Mouse (Mus musculus) MEL (cell line): Measurements from ENCODE around the gene Fars2. TPM values are rescaled to one million over a fixed set of nuclear protein-coding genes. Genes with fewer than 3 reads are reported as not detected.

Source experiments
- DNase-seq: peaks from one replicate; pipeline ENCODE4 v3.0.0; 2011; ENCODE audit warnings: low read depth, low spot score
- H3K27ac ChIP-seq: 2 replicates; pipeline ENCODE4 v1.5.1; 2012; ENCODE audit warnings: low read depth, mild to moderate bottlenecking, control low read depth, low read length, moderate library complexity; ENCODE audit not compliant: control insufficient read depth
- H3K27me3 ChIP-seq, 2 experiments: fragments of 150-350 bp in 1 of 2; sonication (generic) in 1 of 2; 2 replicates each; pipeline ENCODE4 v1.6.1; 2012; ENCODE audit warnings: low read length in 2 of 2, mild to moderate bottlenecking in 2 of 2, improper control_type of control experiment in 1 of 2, moderate library complexity in 1 of 2; ENCODE audit not compliant: insufficient read depth in 2 of 2, control insufficient read depth in 1 of 2
- H3K36me3 ChIP-seq, 2 experiments: 2 replicates each; pipeline ENCODE4 v1.6.1; 2012 to 2014; ENCODE audit warnings: low read length in 2 of 2, improper control_type of control experiment in 1 of 2, inconsistent platforms in 1 of 2, mild to moderate bottlenecking in 1 of 2; ENCODE audit not compliant: insufficient read depth in 2 of 2, control insufficient read depth in 1 of 2
- H3K4me1 ChIP-seq, 2 experiments: fragments of 150-350 bp in 1 of 2; sonication (generic) in 1 of 2; 2 replicates each; pipeline ENCODE4 v1.6.1; 2012; ENCODE audit warnings: low read length in 2 of 2, improper control_type of control experiment in 1 of 2, mild to moderate bottlenecking in 1 of 2; ENCODE audit not compliant: insufficient read depth in 2 of 2, control insufficient read depth in 1 of 2
- H3K4me3 ChIP-seq, 2 experiments: fragments of 150-350 bp in 1 of 2; sonication (generic) in 1 of 2; 2 replicates each; pipeline ENCODE4 v1.5.1; 2012; ENCODE audit warnings: low read depth in 2 of 2, low read length in 2 of 2, mild to moderate bottlenecking in 2 of 2, moderate library complexity in 2 of 2, control low read depth in 1 of 2, improper control_type of control experiment in 1 of 2; ENCODE audit not compliant: control insufficient read depth in 1 of 2, insufficient read depth in 1 of 2
- H3K79me2 ChIP-seq: 2 replicates; pipeline ENCODE4 v1.6.1; 2012; ENCODE audit warnings: mild to moderate bottlenecking, low read length, moderate library complexity; ENCODE audit not compliant: control insufficient read depth, poor library complexity, insufficient read depth
- H3K9ac ChIP-seq: 2 replicates; pipeline ENCODE4 v1.6.1; 2012; ENCODE audit warnings: low read depth, mild to moderate bottlenecking, control low read depth, low read length, moderate library complexity; ENCODE audit not compliant: control insufficient read depth, poor library complexity, severe bottlenecking
- H3K9me3 ChIP-seq: fragments of 150-350 bp; sonication (generic); replicated peaks from 2 replicates; pipeline ENCODE4 v1.6.1; 2012; ENCODE audit warnings: mild to moderate bottlenecking, low read length, improper control_type of control experiment, moderate library complexity; ENCODE audit not compliant: insufficient read depth
- BHLHE40 ChIP-seq: IDR thresholded peaks from 2 replicates; pipeline ENCODE4 v1.6.1; 2012; ENCODE audit warnings: low read depth, mild to moderate bottlenecking, inconsistent platforms, low read length, improper control_type of control experiment, borderline replicate concordance
- CHD2 ChIP-seq: IDR thresholded peaks from 2 replicates; pipeline ENCODE4 v1.6.1; 2011; ENCODE audit warnings: low read length, improper control_type of control experiment
- E2F4 ChIP-seq: IDR thresholded peaks from 2 replicates; pipeline ENCODE4 v1.6.1; 2011; ENCODE audit warnings: low read depth, low read length, improper control_type of control experiment, borderline replicate concordance
- ELF1 ChIP-seq: IDR thresholded peaks from 2 replicates; pipeline ENCODE4 v1.6.1; 2014; ENCODE audit warnings: low read depth, mild to moderate bottlenecking, inconsistent platforms, low read length, improper control_type of control experiment, moderate library complexity
- EP300 ChIP-seq, 2 experiments: IDR thresholded peaks; 2 replicates each; pipeline ENCODE4 v1.6.1; 2011; ENCODE audit warnings: improper control_type of control experiment in 2 of 2, low read length in 2 of 2, low read depth in 1 of 2, mild to moderate bottlenecking in 1 of 2
- ETS1 ChIP-seq: IDR thresholded peaks from 2 replicates; pipeline ENCODE4 v1.6.1; 2012; ENCODE audit warnings: low read depth, mild to moderate bottlenecking, inconsistent platforms, low read length, improper control_type of control experiment, moderate library complexity
- GABPA ChIP-seq: IDR thresholded peaks from 2 replicates; pipeline ENCODE4 v1.6.1; 2012; ENCODE audit warnings: low read depth, mild to moderate bottlenecking, inconsistent platforms, low read length, improper control_type of control experiment, moderate library complexity
- GATA1 ChIP-seq: IDR thresholded peaks from 2 replicates; pipeline ENCODE4 v1.6.1; 2011; ENCODE audit warnings: low read depth, low read length, improper control_type of control experiment
- HCFC1 ChIP-seq: IDR thresholded peaks from 2 replicates; pipeline ENCODE4 v1.6.1; 2012; ENCODE audit warnings: low read depth, mild to moderate bottlenecking, inconsistent platforms, low read length, improper control_type of control experiment, moderate library complexity
- KAT2A ChIP-seq: conservative IDR thresholded peaks from 2 replicates; pipeline ENCODE4 v1.6.1; 2012; ENCODE audit warnings: low read depth, low read length, improper control_type of control experiment, inconsistent platforms
- MAFK ChIP-seq: IDR thresholded peaks from 2 replicates; pipeline ENCODE4 v1.6.1; 2011; ENCODE audit warnings: low read depth, mild to moderate bottlenecking, low read length, improper control_type of control experiment, borderline replicate concordance
- MAZ ChIP-seq: IDR thresholded peaks from 2 replicates; pipeline ENCODE4 v1.6.1; 2012; ENCODE audit warnings: low read depth, mild to moderate bottlenecking, inconsistent platforms, low read length, improper control_type of control experiment
- MXI1 ChIP-seq: IDR thresholded peaks from 2 replicates; pipeline ENCODE4 v1.6.1; 2011; ENCODE audit warnings: mild to moderate bottlenecking, low read depth, low read length, improper control_type of control experiment
- NELFE ChIP-seq: IDR thresholded peaks from 2 replicates; pipeline ENCODE4 v1.6.1; 2011; ENCODE audit warnings: low read depth, low read length, improper control_type of control experiment
- NRF1 ChIP-seq: IDR thresholded peaks from 2 replicates; pipeline ENCODE4 v1.6.1; 2014; ENCODE audit warnings: low read depth, mild to moderate bottlenecking, inconsistent platforms, low read length, improper control_type of control experiment, moderate library complexity; ENCODE audit not compliant: poor library complexity, insufficient read depth, severe bottlenecking
- POLR2AphosphoS2 ChIP-seq: IDR thresholded peaks from 2 replicates; pipeline ENCODE4 v1.6.1; 2011; ENCODE audit warnings: low read length, improper control_type of control experiment
- POLR2AphosphoS5 ChIP-seq: IDR thresholded peaks from 2 replicates; pipeline ENCODE4 v1.6.1; 2012; ENCODE audit warnings: low read depth, borderline replicate concordance, mild to moderate bottlenecking, inconsistent platforms, low read length, moderate library complexity, mixed read lengths
- RCOR1 ChIP-seq: IDR thresholded peaks from 2 replicates; pipeline ENCODE4 v1.6.1; 2012; ENCODE audit warnings: low read depth, mild to moderate bottlenecking, inconsistent platforms, low read length, improper control_type of control experiment
- SIN3A ChIP-seq: IDR thresholded peaks from 2 replicates; pipeline ENCODE4 v1.6.1; 2012; ENCODE audit warnings: low read length, improper control_type of control experiment, inconsistent platforms
- TBP ChIP-seq: IDR thresholded peaks from 2 replicates; pipeline ENCODE4 v1.8.0; 2011; ENCODE audit warnings: low read depth, low read length, improper control_type of control experiment
- USF2 ChIP-seq, 2 experiments: IDR thresholded peaks; 2 replicates each; pipeline ENCODE4 v1.6.1; 2011 to 2012; ENCODE audit warnings: improper control_type of control experiment in 2 of 2, low read length in 2 of 2, borderline replicate concordance in 1 of 2, inconsistent platforms in 1 of 2, low read depth in 1 of 2, mild to moderate bottlenecking in 1 of 2; ENCODE audit not compliant: insufficient read depth in 1 of 2
- ZC3H11A ChIP-seq: IDR thresholded peaks from 2 replicates; pipeline ENCODE4 v1.6.1; 2012; ENCODE audit warnings: low read depth, mild to moderate bottlenecking, inconsistent platforms, low read length, improper control_type of control experiment
- ZMIZ1 ChIP-seq: IDR thresholded peaks from 2 replicates; pipeline ENCODE4 v1.6.1; 2012; ENCODE audit warnings: low read depth, mild to moderate bottlenecking, inconsistent platforms, low read length, improper control_type of control experiment, moderate library complexity
- ZNF384 ChIP-seq: IDR thresholded peaks from 2 replicates; pipeline ENCODE4 v1.6.1; 2012; ENCODE audit warnings: low read depth, mild to moderate bottlenecking, inconsistent platforms, low read length, improper control_type of control experiment
- polyA plus RNA-seq, 2 experiments: library from polyadenylated mRNA; stranded (reverse) in 1 of 2; unstranded in 1 of 2; fragments of >175 nt in 1 of 2; fragments of >200 nt in 1 of 2; gene quantifications; 2 replicates each; pipeline versions ENCODE4 v1.2.1 to v1.2.4; 2012; ENCODE audit warnings: low replicate concordance in 2 of 2, low read depth in 1 of 2; ENCODE audit not compliant: insufficient read length in 2 of 2, insufficient read depth in 1 of 2, missing spikeins in 1 of 2
- total RNA-seq: library from RNA; depleted of rRNA; stranded (reverse); fragments of 300-350 nt; gene quantifications from 2 replicates; pipeline ENCODE4 v1.2.3, GENCODE M21; 2012

Fars2 gene
- total and polyA plus RNA-seq, 3 experiments: 32.6 to 39.2 TPM; not detected in 1

GRCm38 (mm10) chr13:36193484-36194113 lies 76.4 kb downstream of the Fars2 start:
- Histone ChIP-seq H3K27me3 (no peaks in the 10 kb centered on the region), H3K9me3 (no peaks in the 10 kb centered on the region), H3K9ac (no peak overlapping the region), H3K79me2 (no peaks in the 10 kb centered on the region), H3K36me3 (peaks cover 0 to 8% of the 10 kb centered on the region in 2 experiments; a peak in 2 of 4 replicates), H3K4me1 (peaks cover 3 to 11% of the 10 kb centered on the region in 2 experiments; a peak in 3 of 4 replicates), H3K4me3 (no peak overlapping the region), H3K27ac (no peak overlapping the region)
- TF ChIP-seq ELF1 (no peak), E2F4 (no peak), POLR2AphosphoS2 (no peak), TBP (no peak), GABPA (no peak), ZC3H11A (no peak), EP300 (IDR thresholded peaks at IDR 0.05; ENCODE audit: low read depth in 1 of 2, low read length in 2 of 2) (no peak), NELFE (no peak), KAT2A (no peak), MXI1 (no peak), ZMIZ1 (no peak), MAZ (no peak), GATA1 (no peak), POLR2AphosphoS5 (no peak), ETS1 (no peak), SIN3A (no peak), CHD2 (no peak)
- DNase-seq: no peak

- Histone ChIP-seq H3K9ac (no peak overlapping the region), H3K4me3 (no peak overlapping the region), H3K79me2 (no peaks in the 10 kb centered on the region), H3K4me1 (peaks cover 12 to 15% of the 10 kb centered on the region in 2 experiments), H3K27me3 (no peaks in the 10 kb centered on the region), H3K36me3 (peaks cover 0 to 18% of the 10 kb centered on the region in 2 experiments; a peak in 2 of 4 replicates), H3K9me3 (no peaks in the 10 kb centered on the region), H3K27ac (no peak overlapping the region)
- no peak for TF ChIP-seq GABPA
- TF ChIP-seq NRF1: no peak
- no peak for TF ChIP-seq SIN3A
- TF ChIP-seq E2F4: no peak
- no peak for TF ChIP-seq ZNF384
- TF ChIP-seq BHLHE40: no peak
- TF ChIP-seq HCFC1: no peak
- TF ChIP-seq RCOR1: no peak
- TF ChIP-seq EP300 (IDR thresholded peaks at IDR 0.05; ENCODE audit: low read depth in 1 of 2, low read length in 2 of 2): no peak
- no peak for TF ChIP-seq TBP
- TF ChIP-seq USF2 (IDR thresholded peaks at IDR 0.05; ENCODE audit: borderline replicate concordance in 1 of 2, insufficient read depth in 1 of 2, low read depth in 1 of 2, low read length in 2 of 2): no peak
- no peak for TF ChIP-seq MAFK
- no peak for DNase-seq
Observed at GRCm38 (mm10) chr13:36199288-36199687, 82.1 kb downstream of the Fars2 start.
